Mouse (Mus musculus): ENCODE measurements at regions not wholly inside any gene's neighbourhood (a gene's known extent, or its start where the extent isn't known, plus 50 kb on each side); places are given as distances from the start of the nearest gene placed in this dataset.

DNA sequence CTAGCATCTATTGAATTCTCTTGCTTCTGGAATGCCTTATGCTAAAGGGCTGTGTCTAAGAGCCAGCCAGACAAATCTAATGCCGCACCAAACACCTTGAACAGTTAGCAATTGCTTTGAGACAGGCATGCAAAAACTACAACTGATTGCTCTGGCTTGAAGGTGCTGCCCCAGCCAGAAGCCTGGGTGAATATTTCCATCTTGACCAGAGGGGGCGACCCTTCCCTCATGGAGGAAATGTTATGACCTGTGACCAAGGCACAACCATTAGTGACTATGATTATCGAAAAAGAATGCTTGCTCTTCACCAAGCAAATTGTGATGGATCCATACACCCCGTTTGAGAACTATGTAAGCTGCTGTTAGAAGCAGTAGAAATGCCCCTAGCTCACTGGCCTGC is 445.9 kb upstream of the Etaa1 start:
- DNase-seq: no peak

DNA sequence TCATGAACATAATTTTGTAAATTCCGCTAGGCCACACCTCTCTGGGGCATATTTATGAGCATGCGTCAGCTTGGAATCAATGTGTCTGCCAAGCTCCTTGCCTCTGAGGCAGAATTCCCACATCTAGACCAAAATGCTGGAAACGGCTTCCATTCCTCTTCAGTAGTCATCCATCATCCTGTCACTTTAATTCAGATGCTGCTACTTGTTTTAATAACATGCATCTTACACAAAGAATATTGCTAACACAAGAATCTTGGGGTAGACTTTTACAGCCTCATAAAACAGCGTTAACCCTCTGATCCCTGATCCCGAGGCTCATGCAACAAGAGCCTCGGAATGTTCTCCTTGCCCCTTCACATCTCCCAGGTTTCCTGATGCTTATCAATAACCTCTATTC is 442.7 kb upstream of the Etaa1 start:
- no peak for DNase-seq

DNA sequence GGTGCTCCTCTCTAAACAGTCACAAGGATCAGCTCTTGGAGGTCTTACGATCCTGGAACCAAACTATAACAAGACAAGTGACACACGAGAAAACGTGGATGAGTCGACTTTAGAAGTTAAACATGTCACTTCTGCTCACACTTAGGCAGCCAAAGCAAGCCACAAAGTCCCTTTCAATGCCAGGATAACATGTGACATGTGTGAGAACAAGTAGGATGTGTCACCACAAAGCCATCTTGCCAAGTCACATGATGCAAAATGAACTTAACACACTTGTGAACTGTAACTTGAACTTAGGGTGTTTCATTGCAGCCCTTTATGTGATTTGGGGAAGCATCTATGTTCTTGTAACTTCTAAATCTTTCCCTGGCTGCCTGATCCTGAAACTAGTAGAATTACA is 442.0 kb upstream of the Etaa1 start:
- no peak for DNase-seq

DNA sequence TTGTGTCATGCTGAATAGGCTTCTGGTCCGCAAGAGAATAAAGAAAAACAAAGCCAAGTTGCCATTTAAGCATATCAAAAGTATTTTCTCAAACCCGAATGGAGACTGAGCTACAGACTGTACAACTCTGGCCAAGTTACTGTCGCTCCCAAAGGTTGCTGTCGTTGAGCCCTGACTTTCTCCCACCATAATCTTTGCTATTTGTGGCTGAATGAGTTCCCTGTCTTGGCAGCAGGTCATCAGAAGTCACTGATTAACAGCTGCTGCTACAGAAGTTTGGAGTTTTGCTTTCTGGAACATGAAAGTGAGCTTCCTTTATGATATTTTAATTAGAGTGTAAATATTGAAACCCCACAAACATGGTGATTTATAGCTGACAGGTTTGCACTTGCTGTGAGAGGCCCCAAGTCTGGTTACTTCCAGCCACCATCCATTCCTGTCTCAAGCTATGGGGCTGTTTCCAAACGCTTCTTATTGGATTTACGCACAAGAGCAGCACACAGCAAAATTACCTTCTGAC is 419.2 kb upstream of the Etaa1 start:
- DNase-seq: no peak

DNA sequence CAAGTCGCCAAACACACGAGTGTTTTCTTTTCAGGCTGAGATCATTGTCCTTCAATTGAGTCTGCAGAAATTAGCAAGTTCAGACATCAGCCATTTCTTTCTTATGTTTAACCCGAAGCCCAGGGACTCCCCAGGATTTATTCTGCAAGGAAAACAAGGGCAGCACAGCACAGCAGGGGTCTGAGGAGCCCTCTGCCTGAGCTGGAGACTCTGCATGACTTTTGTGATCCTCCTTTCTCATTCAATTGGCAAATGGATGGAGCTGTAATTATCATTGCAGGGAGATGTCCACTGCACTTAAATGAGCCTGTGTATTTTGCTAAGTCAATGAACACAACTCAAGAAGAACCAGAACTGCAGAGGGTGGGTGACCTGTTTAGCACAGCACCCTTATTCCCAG is 417.6 kb upstream of the Etaa1 start:
- DNase-seq: no peak

DNA sequence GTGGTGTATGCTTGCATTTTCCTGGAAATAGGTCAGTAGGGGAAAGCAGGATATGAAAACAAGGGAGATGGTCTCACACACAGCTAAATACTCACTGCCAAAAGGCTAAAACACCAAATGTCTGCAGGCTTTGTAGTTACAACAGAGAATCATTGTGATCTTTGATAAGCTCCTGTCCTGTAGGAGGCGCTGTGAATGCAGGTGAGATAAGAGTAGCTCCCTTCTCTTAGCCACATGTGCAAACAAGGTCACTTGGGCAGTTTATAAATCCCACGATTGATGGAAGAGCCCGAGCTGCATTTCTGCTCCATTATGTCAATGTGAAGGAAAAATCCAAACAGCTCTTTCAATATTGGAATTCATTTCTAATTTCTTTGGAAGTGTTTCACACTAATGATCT is 417.2 kb upstream of the Etaa1 start:
- DNase-seq: no peak

DNA sequence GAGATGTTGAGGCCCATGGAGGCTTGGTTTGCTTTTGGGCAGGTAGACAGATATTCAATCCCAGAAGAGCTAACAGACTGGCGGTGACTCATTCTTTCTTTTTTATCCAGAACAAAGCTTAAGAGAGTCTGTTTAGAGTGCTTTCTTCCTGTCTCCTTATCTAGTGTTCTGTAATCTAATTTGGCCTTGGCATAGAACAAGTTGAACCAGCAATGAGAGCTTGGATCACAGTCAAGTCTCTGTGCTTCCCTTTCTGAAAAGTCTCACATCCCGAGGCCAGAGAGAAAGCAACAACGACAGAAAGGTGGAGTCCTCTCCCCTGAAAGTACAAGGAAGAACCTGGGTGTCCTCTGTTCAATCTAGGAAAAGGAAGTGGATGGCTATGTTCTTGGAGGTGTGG is 401.2 kb upstream of the Etaa1 start:
- DNase-seq: no peak

DNA sequence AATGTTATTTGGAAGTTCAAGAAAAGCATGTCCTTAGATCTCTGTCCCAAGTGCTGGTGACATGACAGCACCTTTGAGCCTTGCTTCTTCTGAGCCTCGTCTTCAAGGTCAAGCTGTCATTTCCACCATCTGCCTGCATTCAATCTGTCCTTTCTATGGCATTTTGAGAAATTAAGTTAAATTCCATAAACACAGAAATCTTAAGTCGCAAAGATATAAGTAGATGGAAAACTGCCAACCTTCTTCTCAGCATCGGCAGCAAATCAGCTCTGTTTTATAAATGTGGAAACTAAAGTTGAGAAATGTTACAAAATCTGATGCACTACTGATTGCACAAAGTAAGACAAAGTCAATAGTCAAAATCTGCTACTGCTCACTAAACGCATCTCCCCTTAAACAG is 400.5 kb upstream of the Etaa1 start:
- no peak for DNase-seq

DNA sequence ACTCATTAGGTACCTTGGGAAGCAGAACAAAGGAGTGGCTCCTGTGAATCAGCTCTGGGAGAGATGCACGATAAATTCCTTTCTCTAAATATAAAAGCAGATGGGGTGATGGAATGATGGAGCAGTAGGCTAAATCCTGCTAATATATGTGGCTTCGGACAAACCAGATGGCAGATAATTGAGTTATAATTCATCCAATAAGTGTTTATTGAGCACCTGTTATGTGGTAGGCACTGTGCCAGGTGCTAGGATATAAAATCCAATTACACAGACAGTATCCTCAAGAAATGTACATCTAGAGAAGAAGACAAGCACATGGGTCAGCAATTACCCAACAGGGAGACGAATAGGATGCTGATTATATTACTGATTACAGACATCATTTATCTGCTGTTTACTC is 394.2 kb upstream of the Etaa1 start:
- DNase-seq: no peak

DNA sequence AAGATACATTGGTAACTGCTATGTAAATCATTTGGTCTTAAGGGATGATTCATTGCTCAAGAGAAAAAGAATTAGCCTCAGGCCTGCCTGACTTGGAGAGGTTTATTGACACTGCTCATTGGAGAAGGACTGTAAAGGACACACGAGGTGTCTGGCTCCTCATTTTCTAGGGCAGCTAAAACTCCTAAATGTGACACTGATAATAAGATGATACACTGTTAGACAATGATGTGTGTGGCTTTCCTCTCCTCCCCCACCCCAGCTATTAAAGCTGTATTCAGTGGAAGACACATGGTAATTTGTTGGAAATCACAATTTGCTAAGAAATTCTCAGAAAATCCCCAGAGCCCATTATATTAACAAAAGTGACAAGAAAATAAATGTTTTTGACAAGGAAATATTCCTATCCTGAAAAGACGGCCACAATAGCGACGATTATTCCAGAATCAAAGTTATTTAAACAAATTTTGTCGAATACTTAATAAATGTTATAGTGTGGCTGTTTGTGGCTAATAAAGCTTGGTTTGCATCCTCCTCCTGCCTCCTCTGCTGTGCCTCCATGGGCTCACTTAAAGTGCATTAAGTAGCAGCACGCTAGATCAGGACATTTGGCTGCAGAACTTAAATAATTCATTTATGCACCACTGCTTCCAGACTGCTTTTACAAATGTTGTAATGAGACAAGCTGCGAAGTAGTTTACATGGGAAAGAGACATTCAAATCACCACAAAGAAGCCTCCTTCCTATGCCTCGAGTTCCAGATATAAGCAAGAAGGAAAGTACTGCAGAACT is 360.0 kb upstream of the Etaa1 start:
- DNase-seq: no peak

DNA sequence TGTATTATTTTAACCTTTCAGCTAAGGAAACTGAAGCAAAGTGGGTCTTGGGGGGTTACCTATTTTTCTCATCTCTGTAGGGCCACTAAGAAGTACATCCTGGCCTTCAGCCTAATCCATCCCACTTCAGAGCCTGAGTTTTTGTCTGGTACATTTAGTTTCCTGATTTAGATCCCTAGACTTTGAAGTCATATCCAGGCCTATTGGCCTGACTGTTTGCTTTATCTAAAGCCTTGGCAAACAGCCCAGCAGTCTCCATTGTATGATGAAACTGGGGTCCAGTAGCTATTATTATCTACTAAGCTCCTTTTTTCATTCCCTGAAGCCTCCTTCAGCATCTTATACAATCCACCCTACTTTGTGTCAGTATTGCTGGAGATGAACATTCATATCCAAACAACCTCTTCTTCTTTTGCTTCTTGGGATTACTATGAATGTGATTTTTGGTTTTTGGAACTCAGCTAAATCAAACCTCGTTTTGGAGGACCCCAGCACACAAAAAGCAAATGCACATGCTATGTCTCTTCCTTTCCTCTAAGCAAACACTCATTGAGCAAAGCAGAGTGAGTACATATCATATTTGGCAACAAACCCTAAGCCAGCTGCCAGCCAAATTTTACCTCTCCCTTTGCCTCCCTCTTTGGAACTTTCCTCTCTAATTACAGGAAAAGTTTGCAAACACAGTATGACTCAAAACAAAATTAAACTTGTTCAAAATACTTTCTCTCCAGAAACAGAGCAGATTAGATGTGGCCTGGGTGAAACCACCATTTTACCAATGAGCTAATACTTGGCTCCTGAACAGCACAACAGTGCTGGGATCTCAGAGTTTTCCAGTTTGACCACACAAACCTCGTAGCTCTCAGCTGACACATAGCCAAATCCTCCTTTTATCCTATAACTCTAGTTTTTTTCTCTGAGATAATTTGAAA is 342.8 kb upstream of the Etaa1 start:
- peak; percentile 16 for DNase-seq

DNA sequence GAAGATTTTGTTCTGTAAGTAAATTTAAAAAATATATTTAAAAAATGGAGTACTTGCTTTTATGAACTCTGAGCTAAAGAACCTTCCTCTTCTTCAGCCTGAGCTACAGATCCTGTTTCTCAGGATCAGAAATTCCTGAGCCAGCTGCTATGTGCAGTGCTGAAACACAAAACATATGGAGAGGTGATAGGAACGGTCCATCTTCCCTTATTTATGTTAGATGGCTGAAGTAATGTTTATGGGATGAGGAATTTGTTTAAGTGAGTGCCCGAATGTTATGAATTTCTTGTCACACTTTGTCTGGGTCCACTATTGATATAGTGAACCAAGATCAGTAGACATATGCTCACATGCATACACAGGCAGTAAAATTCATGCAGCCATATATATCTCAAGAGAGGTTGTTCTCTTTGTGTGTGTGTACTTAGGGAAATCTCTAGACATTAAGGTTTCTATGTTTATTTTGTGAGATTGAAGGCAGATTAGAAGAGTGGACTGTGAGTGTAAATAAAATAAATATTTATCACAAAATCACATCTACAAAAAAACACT is 325.0 kb upstream of the Etaa1 start:
- DNase-seq: no peak

DNA sequence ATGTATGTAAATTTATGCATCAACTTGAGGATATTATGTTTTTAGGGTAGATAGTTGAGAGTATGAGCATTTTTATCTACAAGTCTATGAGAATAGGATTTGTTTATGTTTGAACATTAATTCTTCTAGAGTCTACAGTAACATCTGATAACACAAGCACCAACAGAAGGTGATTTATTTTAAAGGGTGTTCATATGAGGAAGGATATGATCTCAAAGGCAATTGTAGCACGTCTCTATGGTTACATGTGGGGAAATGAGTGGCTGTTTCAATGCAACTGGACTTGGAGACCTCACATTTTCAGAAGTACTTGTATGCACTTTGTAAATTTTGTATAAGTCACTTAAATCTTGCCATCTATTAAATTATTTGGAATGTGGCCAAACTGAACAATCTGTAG is 318.7 kb upstream of the Etaa1 start:
- DNase-seq: no peak

DNA sequence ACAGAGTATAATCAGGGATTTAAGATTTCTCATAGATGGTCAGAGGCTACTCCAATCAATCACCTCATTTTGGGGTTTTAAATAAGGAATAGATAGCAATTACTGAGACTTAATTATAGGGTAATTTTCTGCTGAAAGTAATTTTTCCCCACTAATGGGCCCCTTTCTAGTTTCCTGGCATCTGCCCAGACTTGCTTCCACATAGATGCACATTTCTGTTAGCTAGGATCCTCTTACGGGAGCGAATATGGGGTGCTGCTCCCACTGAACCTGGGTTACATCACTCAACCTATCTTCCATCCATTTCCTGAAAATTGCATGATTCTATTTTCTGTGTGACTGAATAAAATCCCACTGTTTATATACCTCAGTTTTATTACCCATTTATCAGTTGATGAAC is 312.5 kb upstream of the Etaa1 start:
- no peak for DNase-seq

DNA sequence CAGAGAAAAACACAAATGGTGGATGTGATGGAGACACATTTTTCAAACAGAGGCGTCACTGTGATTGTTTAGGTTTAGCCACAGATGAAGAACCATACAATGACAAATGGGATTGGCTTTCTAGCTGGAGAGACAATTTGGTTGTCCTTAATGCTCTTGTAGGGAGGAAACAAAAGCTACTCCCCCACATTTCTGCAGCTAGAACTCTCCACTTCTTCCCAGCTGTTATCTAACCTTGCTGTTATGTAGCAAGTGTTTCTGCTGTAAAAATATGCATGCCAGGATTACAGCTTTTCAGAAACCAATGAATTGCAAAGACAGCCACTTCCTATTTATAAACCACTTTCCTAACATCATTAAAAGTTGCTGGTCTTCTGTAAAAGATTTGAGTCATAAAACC is 309.2 kb upstream of the Etaa1 start:
- DNase-seq: no peak

DNA sequence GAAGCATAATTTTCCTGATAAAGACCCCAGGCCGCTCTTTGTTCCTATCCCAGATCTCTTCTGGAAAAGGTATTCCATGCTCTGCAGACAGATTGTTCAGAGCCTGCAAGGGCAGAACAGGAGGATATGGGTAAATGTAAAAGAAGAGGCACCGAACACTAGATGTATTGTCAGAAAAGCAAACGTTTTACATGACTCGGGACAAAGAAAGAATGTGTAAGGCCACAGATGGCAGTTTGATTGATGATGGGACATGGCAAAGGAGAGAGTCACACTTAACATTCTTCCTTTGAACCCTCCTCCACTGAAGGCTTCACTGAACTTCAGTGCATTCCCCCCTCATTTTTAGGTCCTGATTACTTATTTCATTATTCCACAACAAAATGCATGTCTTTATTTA is 295.6 kb upstream of the Etaa1 start:
- DNase-seq: no peak

DNA sequence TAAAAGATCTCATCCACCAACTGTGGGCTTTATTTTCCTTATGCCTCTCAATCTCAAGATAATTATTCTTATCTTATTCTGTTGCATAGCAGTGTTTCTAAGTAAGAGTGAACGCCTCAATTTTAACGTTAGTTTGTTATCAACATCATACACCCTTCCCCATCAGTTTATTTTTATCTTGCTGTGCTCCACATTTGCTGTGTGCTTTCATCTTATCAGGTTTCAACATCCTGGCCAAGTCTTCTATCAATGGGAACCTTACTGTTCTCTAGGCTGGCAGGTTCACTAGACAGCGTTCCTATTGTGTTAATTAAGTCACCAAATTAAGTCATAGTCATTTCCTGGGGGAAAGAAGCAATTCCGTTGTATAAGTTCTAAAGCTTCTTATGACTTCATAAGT is 263.1 kb upstream of the Etaa1 start:
- no peak for DNase-seq

DNA sequence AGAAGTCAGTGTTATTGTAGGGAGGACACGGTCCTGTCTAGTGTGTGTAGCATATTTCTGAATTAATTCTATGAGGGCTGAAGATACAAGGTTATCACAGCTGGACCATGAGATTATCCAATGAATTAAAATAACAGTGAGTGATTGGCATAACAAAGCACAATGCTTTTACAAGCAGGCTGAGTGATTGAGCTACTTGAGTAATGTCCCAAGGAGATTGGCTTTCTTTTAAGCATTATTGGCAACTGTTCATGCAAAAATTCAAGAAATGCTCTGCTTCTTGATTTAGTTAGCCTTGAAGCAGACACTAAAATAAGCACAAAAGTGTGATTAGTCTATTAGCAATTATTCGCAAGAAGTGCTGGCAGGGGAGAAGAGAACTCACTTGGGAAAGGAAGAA is 219.4 kb upstream of the Etaa1 start:
- no peak for DNase-seq

DNA sequence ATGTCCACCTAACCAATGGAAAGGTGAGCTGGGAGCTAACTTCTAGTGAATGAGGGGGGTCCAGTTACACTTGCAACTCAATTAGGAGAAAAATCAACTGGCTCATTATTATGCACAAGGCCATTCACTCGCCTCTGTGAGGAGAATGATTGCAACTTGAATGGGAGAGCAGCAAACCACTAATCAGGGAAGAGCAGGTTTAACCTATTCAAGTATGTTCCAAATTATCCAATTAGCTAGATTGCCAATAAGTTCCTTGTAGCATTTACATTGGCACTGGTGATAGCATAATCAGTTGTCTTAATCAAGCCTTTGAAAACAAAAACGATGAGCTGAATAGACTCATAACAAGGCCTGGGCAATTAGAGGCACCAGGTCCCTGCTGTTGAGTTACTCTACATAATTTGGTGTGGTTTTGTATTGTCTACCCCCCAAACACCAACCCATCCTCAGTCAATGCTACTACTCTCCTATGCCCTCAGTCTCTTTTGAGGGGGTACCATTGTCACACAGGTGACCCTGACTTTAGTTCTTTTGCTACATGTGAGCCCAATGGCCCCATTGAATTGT is 217.6 kb upstream of the Etaa1 start:
- DNase-seq: no peak

DNA sequence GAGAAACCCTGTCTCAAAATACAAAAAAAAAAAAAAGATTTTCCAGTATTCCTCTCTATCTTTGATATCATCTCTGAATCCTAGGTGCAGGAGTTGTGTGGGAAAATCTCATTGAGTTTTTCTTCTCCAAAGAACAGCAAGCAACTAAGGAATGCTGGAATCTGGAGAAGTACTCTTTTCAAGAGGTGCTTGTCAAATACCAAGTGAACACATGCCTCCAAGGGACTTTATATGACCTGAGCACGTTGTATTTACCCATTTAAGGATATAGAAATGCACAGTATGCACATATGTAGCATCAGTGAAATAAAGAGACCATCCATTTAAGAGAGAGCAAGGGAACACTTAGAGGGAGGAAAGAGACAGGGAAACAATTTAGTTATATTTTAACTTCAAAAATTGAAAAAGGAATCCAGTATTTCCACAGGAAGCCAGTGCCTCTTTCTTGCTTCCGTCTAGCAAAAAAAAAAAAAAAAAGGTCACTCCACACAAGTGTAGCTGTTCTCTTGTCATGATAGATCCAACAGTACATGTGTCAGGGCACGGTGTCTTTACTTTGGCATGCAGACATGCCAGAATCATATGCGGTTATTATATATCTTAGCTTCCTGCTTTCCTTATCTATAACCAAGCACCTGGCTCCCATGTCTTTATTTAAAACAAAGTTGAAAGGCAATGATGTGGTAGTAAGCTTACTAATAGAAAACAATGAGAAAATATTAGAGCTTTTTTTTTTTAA is 212.1 kb upstream of the Etaa1 start:
- DNase-seq: no peak

DNA sequence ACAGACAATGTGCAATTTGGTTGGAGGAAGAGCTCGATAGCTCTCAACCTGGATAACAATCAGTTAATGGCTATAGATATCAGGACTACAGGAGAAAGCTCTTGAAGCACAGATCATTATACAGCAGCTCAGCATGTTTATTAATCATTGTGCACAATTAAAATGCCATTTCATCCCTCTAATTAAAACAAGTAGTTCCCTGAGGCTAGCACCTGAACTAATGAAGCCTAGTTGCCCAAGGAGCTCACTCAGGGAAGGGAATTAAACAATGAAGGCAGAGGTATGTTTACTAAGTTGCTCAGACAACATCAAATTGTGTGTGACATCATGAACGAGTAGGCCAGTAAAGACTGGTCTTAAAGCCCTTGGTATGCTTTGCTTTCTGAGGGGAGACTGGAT is 210.3 kb upstream of the Etaa1 start:
- DNase-seq: no peak

DNA sequence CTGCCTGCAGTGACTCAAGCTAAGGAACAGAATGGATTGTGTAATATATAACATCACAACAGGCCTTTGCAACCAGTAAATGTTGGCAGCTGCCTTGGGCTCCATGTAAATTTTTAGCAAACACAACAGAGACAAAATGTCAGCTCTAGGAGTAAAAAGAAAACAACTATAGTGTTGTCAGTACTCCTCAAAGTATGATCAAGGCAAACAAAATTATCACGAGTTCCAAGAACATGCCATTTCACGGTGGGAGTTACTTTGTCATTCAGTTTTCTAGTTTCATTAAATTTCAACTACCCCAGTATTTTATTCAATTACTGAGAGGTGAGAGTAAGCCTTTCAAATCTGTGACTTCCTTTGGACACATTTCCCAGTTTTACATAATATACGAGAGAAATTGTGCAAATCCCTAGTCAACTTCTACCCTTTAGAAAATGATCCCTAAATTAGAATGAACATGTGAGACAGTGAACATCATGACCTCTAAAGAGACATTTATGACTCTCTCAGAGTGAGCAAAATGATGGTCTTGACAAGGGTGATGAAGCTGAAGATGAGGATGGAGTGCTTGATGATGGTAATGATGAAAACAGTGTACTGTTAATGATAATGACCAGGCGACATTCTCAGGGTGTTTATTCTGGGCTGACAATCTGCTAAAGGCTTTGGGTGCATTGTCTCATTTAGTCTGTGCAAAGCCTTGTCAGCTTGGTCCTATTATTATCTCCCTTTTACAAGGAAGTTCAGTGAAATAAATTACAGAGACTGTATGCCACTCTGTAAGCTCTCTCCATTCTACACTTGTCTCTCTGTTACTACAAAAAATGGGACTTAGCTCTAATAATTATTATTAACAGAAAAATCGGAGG is 209.7 kb upstream of the Etaa1 start:
- no peak for DNase-seq
